Mouse (Mus musculus) bone marrow macrophage, adult 2 months (primary cell): ENCODE measurements at regions not wholly inside any gene's neighbourhood (a gene's known extent, or its start where the extent isn't known, plus 50 kb on each side); places are given as distances from the start of the nearest gene placed in this dataset.

Experiments
- H3K27ac ChIP-seq: 2 replicates; pipeline ENCODE4 v1.5.1; 2012; ENCODE audit warnings: low read depth, low read length; ENCODE audit not compliant: insufficient read depth
- H3K4me1 ChIP-seq: 2 replicates; pipeline ENCODE4 v1.6.1; 2012; ENCODE audit warnings: low read length; ENCODE audit not compliant: control insufficient read depth, insufficient read depth
- H3K4me3 ChIP-seq: 2 replicates; pipeline ENCODE4 v1.5.1; 2012; ENCODE audit warnings: mild to moderate bottlenecking, low read length, moderate library complexity; ENCODE audit not compliant: insufficient read depth
- CTCF ChIP-seq: IDR thresholded peaks from 2 replicates; pipeline ENCODE4 v1.5.1; 2012; ENCODE audit warnings: low read depth, mild to moderate bottlenecking, low read length, moderate library complexity
- POLR2A ChIP-seq: IDR thresholded peaks from 2 replicates; pipeline ENCODE4 v1.6.1; 2012; ENCODE audit warnings: mild to moderate bottlenecking, low read depth, low read length, borderline replicate concordance

- Histone ChIP-seq H3K4me1 (no peaks in the 10 kb centered on the region), H3K27ac (no peak overlapping the region), H3K4me3 (no peak overlapping the region)
- TF ChIP-seq CTCF = no peak
- no peak for TF ChIP-seq POLR2A
Measured at GRCm38 (mm10) chr15:11533002-11533610, 133.6 kb upstream of the Tars start.

- no peak for TF ChIP-seq CTCF
- TF ChIP-seq POLR2A = no peak
- Histone ChIP-seq H3K4me1 (no peaks in the 10 kb centered on the region), H3K4me3 (no peak overlapping the region), H3K27ac (no peak overlapping the region)
Measured at GRCm38 (mm10) chr15:11532536-11532935, 133.1 kb upstream of the Tars start.

GRCm38 (mm10) chr15:11529819-11530810, 130.7 kb upstream of the Tars start:
- Histone ChIP-seq H3K4me3 (no peak overlapping the region), H3K27ac (no peak overlapping the region), H3K4me1 (no peaks in the 10 kb centered on the region)
- no peak for TF ChIP-seq CTCF
- TF ChIP-seq POLR2A = no peak

GRCm38 (mm10) chr15:11524337-11525106, 125.1 kb upstream of the Tars start:
- H3K27ac ChIP-seq = no peak overlapping the region
- H3K4me1 ChIP-seq = no peaks in the 10 kb centered on the region
- H3K4me3 ChIP-seq = no peak overlapping the region
- TF ChIP-seq POLR2A = no peak

- TF ChIP-seq POLR2A (no peak), CTCF (no peak)
- Histone ChIP-seq H3K4me3 (no peak overlapping the region), H3K27ac (no peak overlapping the region), H3K4me1 (no peaks in the 10 kb centered on the region)
Measured at GRCm38 (mm10) chr15:11518565-11518964, 119.1 kb upstream of the Tars start.

- H3K4me3 ChIP-seq = no peak overlapping the region
- H3K4me1 ChIP-seq = no peaks in the 10 kb centered on the region
- TF ChIP-seq CTCF (no peak), POLR2A (no peak)
- no peak overlapping the region for H3K27ac ChIP-seq
Measured at GRCm38 (mm10) chr15:11517892-11518291, 118.4 kb upstream of the Tars start.

GRCm38 (mm10) chr15:11505076-11505639, 105.7 kb upstream of the Tars start:
- Histone ChIP-seq H3K4me1 (no peaks in the 10 kb centered on the region), H3K27ac (no peak overlapping the region), H3K4me3 (no peak overlapping the region)
- TF ChIP-seq CTCF = no peak
- no peak for TF ChIP-seq POLR2A

GRCm38 (mm10) chr15:11496436-11496835, 97.0 kb upstream of the Tars start:
- TF ChIP-seq POLR2A (no peak), CTCF (no peak)
- Histone ChIP-seq H3K27ac (no peak overlapping the region), H3K4me1 (no peaks in the 10 kb centered on the region), H3K4me3 (no peak overlapping the region)

- TF ChIP-seq CTCF (no peak), POLR2A (no peak)
- H3K4me3 ChIP-seq = no peak overlapping the region
- no peaks in the 10 kb centered on the region for H3K4me1 ChIP-seq
- H3K27ac ChIP-seq = no peak overlapping the region
Measured at GRCm38 (mm10) chr15:11489116-11489515, 89.7 kb upstream of the Tars start.
